Mouse (Mus musculus) MEL (cell line): ENCODE data around the gene Zmiz1.

Experiments
- CTCF ChIP-seq, 3 experiments: IDR thresholded peaks in 2 of 3; conservative IDR thresholded peaks in 1 of 3; 2 replicates each; pipeline ENCODE4 v1.5.1; 2011 to 2012; ENCODE audit warnings: low read length in 3 of 3, low read depth in 2 of 3, mild to moderate bottlenecking in 2 of 3, improper control_type of control experiment in 1 of 3, inconsistent platforms in 1 of 3, mixed read lengths in 1 of 3, moderate library complexity in 1 of 3; ENCODE audit not compliant: control insufficient read depth in 1 of 3, insufficient read depth in 1 of 3, poor library complexity in 1 of 3, severe bottlenecking in 1 of 3
- E2F4 ChIP-seq: IDR thresholded peaks from 2 replicates; pipeline ENCODE4 v1.6.1; 2011; ENCODE audit warnings: low read depth, low read length, improper control_type of control experiment, borderline replicate concordance
- ELF1 ChIP-seq: IDR thresholded peaks from 2 replicates; pipeline ENCODE4 v1.6.1; 2014; ENCODE audit warnings: low read depth, mild to moderate bottlenecking, inconsistent platforms, low read length, improper control_type of control experiment, moderate library complexity
- EP300 ChIP-seq, 2 experiments: IDR thresholded peaks; 2 replicates each; pipeline ENCODE4 v1.6.1; 2011; ENCODE audit warnings: improper control_type of control experiment in 2 of 2, low read length in 2 of 2, low read depth in 1 of 2, mild to moderate bottlenecking in 1 of 2
- NELFE ChIP-seq: IDR thresholded peaks from 2 replicates; pipeline ENCODE4 v1.6.1; 2011; ENCODE audit warnings: low read depth, low read length, improper control_type of control experiment
- POLR2A ChIP-seq, 2 experiments: IDR thresholded peaks; 2 replicates each; pipeline ENCODE4 v1.6.1; 2011 to 2012; ENCODE audit warnings: low read length in 2 of 2, mild to moderate bottlenecking in 2 of 2, control low read depth in 1 of 2, improper control_type of control experiment in 1 of 2, low read depth in 1 of 2, moderate library complexity in 1 of 2; ENCODE audit not compliant: control insufficient read depth in 1 of 2, insufficient read depth in 1 of 2, poor library complexity in 1 of 2
- UBTF ChIP-seq: IDR thresholded peaks from 2 replicates; pipeline ENCODE4 v1.6.1; 2012; ENCODE audit warnings: low read depth, mild to moderate bottlenecking, inconsistent platforms, low read length, improper control_type of control experiment, moderate library complexity, borderline replicate concordance; ENCODE audit not compliant: insufficient read depth

- TF ChIP-seq CTCF (IDR thresholded peaks at IDR 0.05 in 2 of 3, conservative IDR thresholded peaks at IDR 0.05 in 1 of 3; ENCODE audit: control insufficient read depth in 1 of 3, insufficient read depth in 1 of 3, low read depth in 2 of 3, low read length in 3 of 3, poor library complexity in 1 of 3, severe bottlenecking in 1 of 3) (no peak), POLR2A (IDR thresholded peaks at IDR 0.05; ENCODE audit: control insufficient read depth in 1 of 2, insufficient read depth in 1 of 2, low read depth in 1 of 2, low read length in 2 of 2, poor library complexity in 1 of 2) (no peak), E2F4 (no peak), UBTF (no peak), NELFE (no peak), ELF1 (no peak), EP300 (IDR thresholded peaks at IDR 0.05; ENCODE audit: low read depth in 1 of 2, low read length in 2 of 2) (no peak)
Measured at GRCm38 (mm10) chr14:25708917-25709316, 249.9 kb downstream of the Zmiz1 start.
